Mouse (Mus musculus) hindbrain, embryonic 15.5 days (tissue): Measurements from ENCODE around the gene Dgat2. TPM values are rescaled to one million over a fixed set of nuclear protein-coding genes. Genes with fewer than 3 reads are reported as not detected.

Experiments used
- polyA plus RNA-seq: library from polyadenylated mRNA; unstranded; fragments of >200 nt; fragmentation: Nextera tagmentation; extraction: Ambion mirVana; gene quantifications from 2 replicates; pipeline ENCODE4 v1.2.1, GENCODE M21; 2015

Gene Dgat2
- polyA plus RNA-seq, 1 experiment from 2014 or later: 22.1 TPM

Other genes with a start within 250 kb of the Dgat2 start
- 14.6 and 16.8 TPM in 2 replicates for gene Uvrag, start 41.6 kb downstream of the Dgat2 start, polyA plus RNA-seq
- 1.3 TPM in 2 replicates for gene Mogat2, start 55.9 kb upstream of the Dgat2 start, polyA plus RNA-seq
- gene Map6, start 84.7 kb upstream of the Dgat2 start, polyA plus RNA-seq: 139 and 155 TPM in 2 replicates
- 286 and 303 TPM in 2 replicates for gene Serpinh1, start 170.5 kb upstream of the Dgat2 start, polyA plus RNA-seq
- gene Gdpd5, start 198.7 kb upstream of the Dgat2 start, polyA plus RNA-seq: 43.8 and 49.3 TPM in 2 replicates